Mouse (Mus musculus) erythroid progenitor cell, adult 5-6 weeks (primary cell): ENCODE measurements around the gene Scyl3. TPM values are rescaled to one million over a fixed set of nuclear protein-coding genes. Genes with fewer than 3 reads are reported as not detected.

Experiments
- ATAC-seq: replicated peaks from 2 replicates; pipeline ENCODE4 v1.8.0; 2016; ENCODE audit warnings: moderate number of reproducible peaks, mild to moderate bottlenecking, moderate TSS enrichment, inconsistent platforms; ENCODE audit not compliant: poor library complexity, low FRiP score, severe bottlenecking
- total RNA-seq, 2 experiments: library from RNA; stranded (forward) in 1 of 2; stranded (reverse) in 1 of 2; fragments of 150-400 nt in 1 of 2; fragments of 186-747, 209-891 nt in 1 of 2; gene quantifications; 2 replicates each; pipeline versions ENCODE4 v1.2.3 to v1.2.4; 2015 to 2017; ENCODE audit warnings: low replicate concordance in 2 of 2

The Scyl3 gene
- total RNA-seq (2015; ENCODE audit: low replicate concordance) (12.2 and 29.9 TPM in 2 replicates), total RNA-seq (2017; ENCODE audit: low replicate concordance) (6.4 and 14.7 TPM in 2 replicates)

DNA sequence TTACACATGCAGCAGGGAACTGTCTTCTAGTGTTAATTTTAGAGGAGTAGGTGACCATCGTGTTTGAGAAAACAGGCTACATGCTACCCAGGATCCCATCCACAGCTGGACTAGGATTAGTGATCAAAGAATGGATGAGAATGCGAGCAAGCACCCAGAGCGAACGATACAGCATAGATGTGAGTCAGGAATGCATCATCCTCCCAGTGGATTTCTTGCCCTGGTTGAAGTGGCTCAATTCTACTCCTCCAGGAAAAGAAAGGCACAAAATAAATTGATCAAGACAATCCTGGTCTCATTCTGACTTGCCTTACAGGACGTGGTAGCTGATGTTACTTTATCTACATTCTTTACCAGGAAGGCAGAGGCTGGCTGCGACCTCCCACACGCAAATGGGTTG lies at the start of gene Scyl3:
Gene Scyl3 (plus strand): TSS at position 255 of the 400 bp plus-strand sequence.
- ATAC-seq: no peak

DNA sequence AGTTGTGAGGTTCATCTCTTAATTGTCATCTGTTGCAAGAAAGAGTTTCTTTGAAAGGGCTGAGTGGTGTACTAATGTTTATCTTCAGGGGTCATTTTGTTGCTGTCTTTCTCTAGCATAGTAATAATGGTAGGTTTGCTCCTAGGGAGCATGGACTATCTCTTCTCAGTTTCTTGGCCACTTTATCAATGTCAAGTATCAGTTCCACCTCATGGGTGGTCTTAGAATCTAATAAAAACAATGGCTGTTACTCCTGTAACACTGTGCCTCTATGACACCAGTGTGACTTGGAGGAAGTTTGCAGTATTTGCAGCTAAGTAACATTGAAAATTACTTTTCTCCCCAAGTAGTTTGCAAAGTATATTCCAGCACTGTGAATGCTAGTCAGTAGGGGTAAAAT lies 39.3 kb upstream of the Scyl3 start:
- ATAC-seq: no peak

DNA sequence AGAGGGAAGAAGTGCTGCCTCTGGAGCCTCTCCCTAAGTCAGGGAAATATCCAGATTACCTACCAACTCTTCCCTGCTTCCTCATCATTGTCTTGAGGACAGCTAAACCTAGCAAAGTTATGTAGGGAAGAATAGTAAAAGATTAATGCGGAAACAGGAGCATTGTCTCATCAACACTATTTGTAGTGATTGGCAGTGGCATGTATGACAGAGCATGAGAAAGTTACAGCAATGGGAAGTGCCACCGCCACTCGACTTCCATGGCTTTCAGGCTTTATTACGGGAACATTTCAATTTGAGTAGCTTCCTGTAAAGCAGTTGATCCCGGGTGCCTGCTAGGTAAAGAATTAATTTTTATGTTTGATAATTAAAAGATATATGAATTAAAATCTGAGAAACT lies 35.6 kb upstream of the Scyl3 start:
- no peak for ATAC-seq

DNA sequence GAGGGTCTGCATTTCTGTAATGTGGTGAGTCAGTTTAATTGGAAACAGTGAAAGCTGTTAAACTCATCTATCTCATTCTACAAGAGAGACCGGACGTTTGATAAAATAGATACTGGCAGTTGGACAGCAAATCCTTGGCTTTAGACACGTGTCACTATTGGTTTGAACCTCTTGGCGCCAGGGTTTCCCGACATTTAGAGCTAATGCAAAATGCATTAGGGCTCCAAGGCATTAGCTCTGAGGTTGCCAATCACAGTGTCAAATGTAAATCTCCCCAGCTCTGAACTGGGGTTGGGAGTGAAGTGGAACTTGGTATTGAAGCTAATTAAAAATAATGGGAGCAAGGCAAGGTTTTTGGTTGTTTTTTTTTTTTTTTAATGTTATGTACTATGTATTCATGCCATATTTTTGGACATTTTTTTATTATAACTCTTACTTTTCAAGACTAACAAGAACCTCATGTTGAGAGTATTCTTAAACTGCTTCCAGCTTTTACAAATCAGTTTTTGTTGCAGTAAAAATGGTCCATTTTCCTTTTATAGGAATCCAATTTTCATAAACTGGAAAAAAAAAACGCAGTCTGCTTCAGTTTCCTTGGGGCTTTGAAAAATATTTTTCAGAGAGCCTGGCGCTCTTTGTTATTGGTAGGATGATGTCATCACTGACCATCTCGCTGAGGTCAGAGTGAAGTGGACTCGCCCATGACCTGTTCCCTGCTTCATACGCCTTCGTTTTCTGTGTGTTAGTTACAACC lies 34.9 kb upstream of the Scyl3 start:
- no peak for ATAC-seq

GRCm38 (mm10) chr1:163898291-163898764 lies 30.6 kb upstream of the Scyl3 start:
- ATAC-seq: no peak

GRCm38 (mm10) chr1:163899575-163899974 lies 29.3 kb upstream of the Scyl3 start:
- ATAC-seq: no peak

DNA sequence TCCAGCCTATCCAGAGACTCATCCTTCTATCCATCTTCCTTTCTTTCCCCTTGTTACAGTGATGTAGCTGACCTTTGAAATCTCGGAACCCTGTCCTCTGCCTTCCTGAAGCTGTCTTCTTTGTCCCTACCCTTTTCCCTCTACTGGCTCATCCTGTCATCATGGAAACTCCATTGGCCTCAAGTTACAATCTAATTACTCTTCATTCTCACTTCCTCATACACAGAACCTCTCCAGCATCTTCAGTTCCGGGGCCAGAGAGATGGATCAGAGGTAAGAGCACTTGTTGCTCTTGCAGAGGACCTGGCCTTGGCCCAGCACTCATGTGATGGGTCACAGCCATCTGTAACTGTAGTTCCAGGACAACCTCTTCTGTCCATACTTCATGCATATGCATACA lies 28.7 kb upstream of the Scyl3 start:
- no peak for ATAC-seq

DNA sequence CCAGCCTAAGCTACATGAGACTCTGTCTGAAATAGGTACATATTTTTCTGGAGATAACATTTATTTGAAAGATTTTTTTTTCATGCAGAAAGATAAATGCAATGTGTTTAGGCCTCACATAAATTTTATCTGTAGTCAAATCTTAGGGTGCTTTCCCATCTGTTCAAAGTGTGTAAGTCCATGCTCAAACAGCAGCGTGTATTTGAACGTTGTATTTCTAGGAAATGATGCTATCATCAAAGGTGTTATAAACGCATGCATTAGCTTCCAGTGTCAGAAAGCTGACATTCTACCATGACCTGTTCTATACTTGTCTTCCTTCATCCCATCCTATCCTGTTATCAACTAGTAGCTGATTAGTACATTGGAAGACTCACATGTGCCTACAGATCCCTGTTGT lies 25.5 kb upstream of the Scyl3 start:
- no peak for ATAC-seq

GRCm38 (mm10) chr1:163907007-163907811 lies 21.7 kb upstream of the Scyl3 start:
- ATAC-seq: no peak

DNA sequence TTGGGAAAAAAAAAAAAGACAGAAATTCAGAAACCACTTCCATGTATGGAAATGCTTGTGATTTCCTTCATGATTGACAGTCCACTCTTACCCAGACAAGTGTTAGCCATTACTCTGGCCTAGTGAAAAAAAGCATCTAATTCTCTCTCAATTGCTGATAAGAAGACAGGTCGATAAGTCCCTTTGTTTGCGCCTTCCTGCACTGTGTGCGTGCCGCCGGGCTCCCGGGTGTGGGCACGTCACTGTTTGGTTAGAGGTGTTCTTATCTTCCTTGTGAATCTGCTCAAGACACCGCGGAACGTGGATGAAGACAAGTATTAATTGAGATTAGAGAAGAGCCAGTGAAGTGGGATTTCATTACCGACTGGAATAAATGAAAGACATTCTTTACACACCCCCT lies 20.5 kb upstream of the Scyl3 start:
- ATAC-seq: no peak

- ATAC-seq: peak; percentile 77
Measured at GRCm38 (mm10) chr1:163910343-163910742, 18.6 kb upstream of the Scyl3 start.

- ATAC-seq: peak; percentile 46; the same call in 1 of the 2 replicates
Measured at GRCm38 (mm10) chr1:163910785-163911184, 18.1 kb upstream of the Scyl3 start.

- ATAC-seq: no peak
Measured at GRCm38 (mm10) chr1:163911981-163912380, 16.9 kb upstream of the Scyl3 start.

- no peak for ATAC-seq
Measured at GRCm38 (mm10) chr1:163917349-163918160, 11.3 kb upstream of the Scyl3 start.

GRCm38 (mm10) chr1:163924093-163924492 lies 4.8 kb upstream of the Scyl3 start:
- ATAC-seq: no peak

- peak; percentile 77 for ATAC-seq
Measured at GRCm38 (mm10) chr1:163929636-163930457, 947 bp downstream of the Scyl3 start.

DNA sequence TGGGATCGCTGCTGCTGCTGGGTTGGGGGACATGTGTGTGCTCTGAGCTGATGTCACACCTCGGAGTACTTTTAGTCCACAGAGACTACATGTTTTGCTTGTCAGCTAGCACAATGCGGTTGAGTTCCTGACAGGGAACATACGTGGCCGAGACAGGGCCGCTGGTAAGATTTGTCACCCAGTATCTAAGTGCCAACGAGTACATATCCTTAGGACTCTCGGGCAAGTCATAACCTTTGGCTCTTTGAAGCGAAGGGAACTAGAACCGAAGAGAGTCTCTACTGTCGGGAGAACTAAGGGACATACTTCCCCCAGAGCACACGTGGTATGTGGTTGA lies 1.5 kb downstream of the Scyl3 start:
- peak; percentile 46 for ATAC-seq

GRCm38 (mm10) chr1:163931801-163932200 lies 2.9 kb downstream of the Scyl3 start:
- ATAC-seq: no peak

- no peak for ATAC-seq
Measured at GRCm38 (mm10) chr1:163934591-163934990, 5.7 kb downstream of the Scyl3 start.
